Mouse (Mus musculus): Measurements from ENCODE around the gene Ccdc40. TPM values are rescaled to one million over a fixed set of nuclear protein-coding genes. Genes with fewer than 3 reads are reported as not detected.
"Not testable (repeated sequence)": the region's sequence is repeated elsewhere in the genome, so short reads cannot be mapped to it uniquely, and the experiment has no call there.

Gene Ccdc40
- polyA plus RNA-seq, 1 experiment from 2014 or later = 2.4 TPM

DNA sequence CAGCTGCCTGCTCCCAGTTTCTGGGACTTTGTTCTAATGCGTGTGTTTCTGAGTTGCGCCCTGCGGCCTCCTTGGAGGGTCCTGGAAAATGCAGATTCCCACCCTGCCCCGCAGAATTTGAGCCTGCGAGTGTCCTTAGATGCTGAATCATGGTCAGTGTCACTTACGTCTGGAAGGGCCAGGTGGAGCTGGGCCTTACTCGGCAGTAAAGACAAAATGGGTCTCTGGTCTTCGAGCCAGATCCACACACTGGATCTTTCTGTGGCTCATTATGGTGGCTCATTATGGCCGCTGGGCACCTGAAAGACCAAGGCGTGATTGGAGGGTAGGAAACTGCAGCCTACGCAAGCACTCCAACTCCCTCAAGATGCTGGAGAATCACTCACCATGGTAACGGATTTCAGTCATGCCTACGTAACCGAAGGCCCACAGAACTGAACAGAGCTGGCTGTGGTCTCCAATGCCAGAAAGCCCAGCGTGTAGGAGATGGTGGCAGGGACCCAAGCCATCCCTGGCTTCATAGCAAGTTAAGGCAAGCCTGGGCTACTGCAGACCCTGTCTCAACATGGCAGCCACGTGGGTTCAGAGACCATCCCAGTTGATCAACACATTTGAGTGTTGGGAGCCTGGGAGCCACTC is 40.3 kb downstream of the Ccdc40 start:
- H3K4me3 ChIP-seq = peak overlapping the region; percentile 74
- peak overlapping the region; percentile 96 for H3K4me2 ChIP-seq
- H3K27ac ChIP-seq = peak overlapping the region; percentile 66; the same call in 1 of the 2 replicates
- H3K4me1 ChIP-seq = peaks cover 48% of the 10 kb centered on the region
- no peak for ATAC-seq
- H3K36me3 ChIP-seq = peaks cover 32% of the 10 kb centered on the region
- H3K9ac ChIP-seq = peak overlapping the region; percentile 83
- H3K27me3 ChIP-seq (replicated peaks) = no peaks in the 10 kb centered on the region
- WGBS (ENCODE audit: insufficient replicate concordance) = 74% methylated on average over 16 of the region's 16 CpGs
- H3K9me3 ChIP-seq (replicated peaks) = no peaks in the 10 kb centered on the region

GRCm38 (mm10) chr11:119272492-119272891 is 44.1 kb downstream of the Ccdc40 start:
- H3K9ac ChIP-seq; H3K4me2 ChIP-seq; ATAC-seq; H3K27ac ChIP-seq; H3K27me3 ChIP-seq (replicated peaks); H3K9me3 ChIP-seq (replicated peaks); H3K4me3 ChIP-seq: not testable (repeated sequence)
- Histone ChIP-seq H3K4me1 (peaks cover 30% of the 10 kb centered on the region), H3K36me3 (peaks cover 56% of the 10 kb centered on the region)
- 54% methylated on average over 3 of the region's 3 CpGs for WGBS (ENCODE audit: insufficient replicate concordance)

DNA sequence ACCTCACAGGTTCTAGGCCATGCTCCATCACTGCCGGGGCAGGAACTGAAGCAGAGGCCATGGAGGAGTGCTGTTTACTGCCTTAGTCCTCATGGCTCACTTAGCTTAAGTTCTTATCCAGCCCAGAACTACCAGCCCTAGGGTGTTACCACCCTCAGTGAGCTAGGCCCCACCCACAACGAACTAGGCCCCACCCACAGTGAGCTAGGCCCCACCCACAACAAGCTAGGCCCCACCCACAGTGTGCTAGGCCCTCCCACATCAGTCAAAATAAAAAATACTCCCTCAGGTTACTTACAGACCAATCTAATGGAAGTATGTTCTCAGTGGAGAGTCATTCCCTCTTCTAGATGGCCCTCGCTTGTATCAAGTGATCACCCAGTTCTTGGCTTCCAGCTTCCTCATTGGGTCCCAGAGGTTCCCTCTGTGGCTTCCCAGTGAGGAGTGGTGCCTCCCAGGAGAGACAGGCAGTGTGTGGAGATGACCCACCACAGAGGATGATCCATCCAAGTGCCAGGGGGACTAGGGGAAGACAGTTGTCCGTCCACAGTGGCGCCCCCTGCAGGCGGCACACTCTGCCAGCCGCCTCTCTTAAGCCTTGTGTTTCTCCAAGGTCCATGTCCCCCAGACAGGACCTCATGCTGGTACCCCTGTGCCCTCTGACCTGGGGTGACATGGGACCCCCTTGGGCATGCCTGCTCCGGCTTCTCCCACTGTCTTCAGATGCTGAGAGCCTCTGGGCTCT is 45.0 kb downstream of the Ccdc40 start:
- Histone ChIP-seq H3K9me3 (replicated peaks) (no peaks in the 10 kb centered on the region), H3K36me3 (peaks cover 56% of the 10 kb centered on the region), H3K9ac (no peak overlapping the region), H3K4me3 (no peak overlapping the region), H3K27me3 (replicated peaks) (no peaks in the 10 kb centered on the region), H3K4me1 (peaks cover 24% of the 10 kb centered on the region), H3K27ac (peak overlapping the region; percentile 22; the same call in 1 of the 2 replicates), H3K4me2 (no peak overlapping the region)
- peak; percentile 31; the same call in 1 of the 2 replicates for ATAC-seq
- 79% methylated on average over 8 of the region's 8 CpGs for WGBS (ENCODE audit: insufficient replicate concordance)

GRCm38 (mm10) chr11:119281030-119281429 is 52.7 kb downstream of the Ccdc40 start:
- H3K9ac ChIP-seq = no peak overlapping the region
- no peaks in the 10 kb centered on the region for H3K4me1 ChIP-seq
- no peak for ATAC-seq
- H3K27me3 ChIP-seq (replicated peaks) = no peaks in the 10 kb centered on the region
- H3K4me3 ChIP-seq = no peak overlapping the region
- peaks cover 38% of the 10 kb centered on the region for H3K36me3 ChIP-seq
- no peak overlapping the region for H3K27ac ChIP-seq
- H3K9me3 ChIP-seq (replicated peaks) = no peaks in the 10 kb centered on the region
- H3K4me2 ChIP-seq = no peak overlapping the region
- 76% methylated on average over 15 of the region's 15 CpGs for WGBS (ENCODE audit: insufficient replicate concordance)

GRCm38 (mm10) chr11:119285791-119286527 is 57.6 kb downstream of the Ccdc40 start:
- Histone ChIP-seq H3K4me3 (no peak overlapping the region), H3K27ac (no peak overlapping the region), H3K4me1 (no peaks in the 10 kb centered on the region), H3K9me3 (replicated peaks) (no peaks in the 10 kb centered on the region), H3K36me3 (peaks cover 71% of the 10 kb centered on the region), H3K27me3 (replicated peaks) (no peaks in the 10 kb centered on the region), H3K4me2 (no peak overlapping the region), H3K9ac (no peak overlapping the region)
- no peak for ATAC-seq
- 75% methylated on average over 9 of the region's 9 CpGs for WGBS (ENCODE audit: insufficient replicate concordance)

GRCm38 (mm10) chr11:119287207-119287992 is 59.0 kb downstream of the Ccdc40 start:
- Histone ChIP-seq H3K27me3 (replicated peaks) (no peaks in the 10 kb centered on the region), H3K9ac (no peak overlapping the region), H3K4me3 (no peak overlapping the region), H3K9me3 (replicated peaks) (no peaks in the 10 kb centered on the region), H3K4me2 (no peak overlapping the region), H3K36me3 (peaks cover 83% of the 10 kb centered on the region), H3K4me1 (no peaks in the 10 kb centered on the region), H3K27ac (peak overlapping the region; percentile 20; the same call in 1 of the 2 replicates)
- WGBS (ENCODE audit: insufficient replicate concordance) = 85% methylated on average over 20 of the region's 20 CpGs
- no peak for ATAC-seq

- not testable (repeated sequence) for ATAC-seq; H3K27ac ChIP-seq; H3K9ac ChIP-seq; H3K9me3 ChIP-seq (replicated peaks); H3K4me3 ChIP-seq; H3K4me1 ChIP-seq; H3K4me2 ChIP-seq; H3K27me3 ChIP-seq (replicated peaks)
- 81% methylated on average over 8 of the region's 8 CpGs for WGBS (ENCODE audit: insufficient replicate concordance)
- H3K36me3 ChIP-seq = peaks cover 98% of the 10 kb centered on the region
Measured at GRCm38 (mm10) chr11:119292861-119293260, 64.5 kb downstream of the Ccdc40 start.

- peaks cover 55% of the 10 kb centered on the region for H3K36me3 ChIP-seq
- H3K27ac ChIP-seq = no peak overlapping the region
- peak overlapping the region; percentile 97 for H3K9ac ChIP-seq
- WGBS (ENCODE audit: insufficient replicate concordance) = 45% methylated on average over 6 of the region's 6 CpGs
- H3K4me2 ChIP-seq = peak overlapping the region; percentile 90
- H3K4me3 ChIP-seq = peak overlapping the region; percentile 98
- peaks cover 11% of the 10 kb centered on the region for H3K27me3 ChIP-seq (replicated peaks)
- H3K9me3 ChIP-seq (replicated peaks) = no peaks in the 10 kb centered on the region
- ATAC-seq = no peak
- peaks cover 25% of the 10 kb centered on the region for H3K4me1 ChIP-seq
Measured at GRCm38 (mm10) chr11:119297996-119298395, 69.6 kb downstream of the Ccdc40 start.

DNA sequence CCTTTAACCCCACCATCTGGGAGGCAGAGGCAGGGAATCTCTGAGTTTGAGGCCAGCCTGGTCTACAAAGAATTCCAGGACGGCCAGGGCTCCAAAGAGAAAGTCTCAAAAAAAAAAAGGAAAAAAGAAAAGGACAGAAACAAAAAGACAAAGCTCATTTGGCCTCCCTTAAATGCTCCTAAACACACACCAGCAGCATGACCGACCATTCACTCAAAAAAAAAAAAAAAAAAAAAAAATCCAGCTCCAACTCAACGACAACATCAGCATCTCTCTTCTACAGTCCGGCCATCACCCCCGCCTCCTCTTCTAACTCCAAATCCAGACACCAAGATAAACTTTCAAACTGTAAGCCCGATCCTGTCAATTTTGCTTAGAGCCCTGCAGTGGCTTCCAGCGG is 70.5 kb downstream of the Ccdc40 start:
- Histone ChIP-seq H3K4me2 (peak overlapping the region; percentile 90), H3K36me3 (peaks cover 45% of the 10 kb centered on the region), H3K9me3 (replicated peaks) (no peaks in the 10 kb centered on the region), H3K27me3 (replicated peaks) (peaks cover 20% of the 10 kb centered on the region), H3K4me3 (peak overlapping the region; percentile 98), H3K27ac (peak overlapping the region; percentile 86), H3K9ac (peak overlapping the region; percentile 97), H3K4me1 (peaks cover 25% of the 10 kb centered on the region)
- 13% methylated on average over 7 of the region's 7 CpGs for WGBS (ENCODE audit: insufficient replicate concordance)
- ATAC-seq = no peak

DNA sequence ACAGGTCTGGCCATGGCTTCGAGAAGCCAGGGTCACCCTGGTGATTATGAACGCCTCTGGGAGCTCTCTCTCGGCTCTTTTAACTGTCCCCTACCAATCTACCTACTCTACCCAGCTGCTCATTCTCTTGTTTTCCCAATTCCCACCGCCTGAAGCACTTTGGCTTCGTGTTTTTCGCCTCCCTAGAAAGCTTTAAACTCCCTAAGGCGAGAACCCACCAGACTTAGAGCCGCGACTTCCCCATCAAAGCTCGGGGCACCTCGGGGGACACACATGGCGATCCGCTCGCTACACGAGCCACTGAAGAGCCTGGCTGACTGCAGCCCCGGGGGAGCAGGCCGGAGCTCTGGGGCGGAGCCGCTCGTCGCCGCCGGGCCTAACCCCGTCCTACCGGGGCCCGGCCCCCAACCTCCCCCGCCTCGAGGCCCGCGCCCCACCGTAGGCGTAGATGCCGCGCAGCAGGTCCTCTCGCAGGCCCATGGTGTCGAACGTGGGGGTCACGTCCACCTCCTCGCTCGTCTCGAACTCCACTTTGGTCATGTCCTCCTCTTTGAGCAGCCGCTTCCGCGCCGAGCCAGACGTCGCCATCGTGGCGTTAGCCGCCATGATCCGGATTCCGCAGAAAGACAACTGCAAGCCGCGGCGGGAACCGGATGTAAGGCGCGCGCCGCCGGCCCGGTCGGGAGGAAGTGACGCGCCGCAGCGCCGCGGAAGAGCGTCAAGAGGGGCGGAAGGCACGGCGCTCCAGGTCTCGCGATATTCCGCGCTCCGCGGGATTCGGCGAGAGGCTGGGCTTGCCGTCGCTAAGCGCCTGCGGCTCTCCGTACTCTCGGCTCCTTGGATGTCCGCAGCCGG is 71.2 kb downstream of the Ccdc40 start, which contains the start of gene Eif4a3:
Gene Eif4a3, minus strand, starts transcription at position 699 of the 855 bp plus-strand sequence.
- Histone ChIP-seq H3K9ac (peak within 1 kb of the TSS; percentile 97), H3K4me3 (peak within 1 kb of the TSS; percentile 98), H3K36me3 (peaks cover 38% of the 10 kb centered on the region), H3K4me2 (peak within 1 kb of the TSS; percentile 90), H3K27me3 (replicated peaks) (peaks cover 27% of the 10 kb centered on the region), H3K27ac (peak within 1 kb of the TSS; percentile 86), H3K4me1 (peaks cover 25% of the 10 kb centered on the region), H3K9me3 (replicated peaks) (no peaks in the 10 kb centered on the region)
- peak; percentile 93 for ATAC-seq
- WGBS (ENCODE audit: insufficient replicate concordance) = under 1% methylated on average over 89 of the region's 89 CpGs

All from liver, embryonic 12.5 days (tissue).